Mouse (Mus musculus): ENCODE results near the gene Sdk2. TPM values are rescaled to one million over a fixed set of nuclear protein-coding genes. Genes with fewer than 3 reads are reported as not detected.

Sdk2 gene
- total and polyA plus RNA-seq, 3 experiments = 1.2 to 4.8 (median 1.3) TPM

DNA sequence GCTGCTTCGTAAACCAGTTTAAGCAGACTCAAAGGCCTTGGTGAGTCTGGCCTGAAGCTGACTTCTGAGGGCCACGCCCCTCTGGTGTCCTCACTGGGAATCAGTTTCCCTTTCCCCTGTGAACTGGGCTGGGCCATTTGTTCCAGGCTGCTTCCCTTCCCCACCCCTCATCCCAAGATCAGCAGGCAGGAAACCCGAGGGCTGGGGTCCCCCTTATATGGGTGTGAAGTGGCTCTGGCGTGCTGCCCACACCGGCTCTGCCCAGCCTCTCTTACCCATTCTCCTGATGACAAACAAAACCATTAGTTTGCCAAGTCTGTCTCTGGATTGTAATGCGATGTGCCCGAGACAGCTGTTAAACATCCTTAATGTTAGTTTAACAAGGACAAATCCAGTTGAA, 180.5 kb downstream of the Sdk2 start:
- Histone ChIP-seq H3K4me3 (replicated peaks in 1 of 3; ENCODE audit: low read depth in 2 of 3, low read length in 2 of 3, poor library complexity in 1 of 3) (no peak overlapping the region), H3K4me1 (ENCODE audit: control insufficient read depth in 1 of 2, insufficient read depth in 2 of 2) (peaks cover 0 to 69% of the 10 kb centered on the region in 2 experiments; a peak in 2 of 4 replicates), H3K9me3 (replicated peaks; ENCODE audit: low read length) (no peaks in the 10 kb centered on the region), H3K27me3 (replicated peaks) (no peaks in the 10 kb centered on the region), H3K36me3 (replicated peaks in 1 of 2; ENCODE audit: control insufficient read depth in 1 of 2, insufficient read depth in 1 of 2, low read length in 1 of 2) (peaks cover 0 to 4% of the 10 kb centered on the region in 2 experiments), H3K79me2 (replicated peaks; ENCODE audit: control insufficient read depth, extremely low read depth, insufficient read depth, poor library complexity, severe bottlenecking) (no peaks in the 10 kb centered on the region), H3K9ac (ENCODE audit: insufficient read depth, low read depth) (no peak overlapping the region), H3K4me2 (ENCODE audit: insufficient read depth, low read depth, poor library complexity, severe bottlenecking) (no peak overlapping the region), H3K27ac (ENCODE audit: insufficient read depth, low read depth) (no peak overlapping the region)
- dilution Hi-C loops (cut with MboI; ENCODE audit: extremely low pct_ligation_motif_present, extremely low pct_unique_long_range_greater_than_20kb, low sequenced_read_pairs) = no loop called here
- in situ Hi-C loops (cut with MboI; ENCODE audit: low pct_ligation_motif_present, low pct_unique_long_range_greater_than_20kb, low sequenced_read_pairs) = loop anchor here (10.0 kb wide), 2 partner anchors 59 to 189 kb away; no protein-coding TSS in a partner anchor
- no peak for DNase-seq (ENCODE audit: extremely low read depth)
- TF ChIP-seq GABPA (IDR thresholded peaks at IDR 0.05; ENCODE audit: insufficient replicate concordance, low read depth, low read length) (no peak), CHD2 (IDR thresholded peaks at IDR 0.05; ENCODE audit: low read length) (no peak), POLR2A (IDR thresholded peaks at IDR 0.05; ENCODE audit: low read depth, low read length) (no peak), MXI1 (IDR thresholded peaks at IDR 0.05; ENCODE audit: low read depth, low read length) (no peak), MAX (IDR thresholded peaks at IDR 0.05; ENCODE audit: low read length) (no peak), MAFK (IDR thresholded peaks at IDR 0.05; ENCODE audit: insufficient replicate concordance, low read length) (no peak), EP300 (IDR thresholded peaks at IDR 0.05; ENCODE audit: low read length) (no peak)

DNA sequence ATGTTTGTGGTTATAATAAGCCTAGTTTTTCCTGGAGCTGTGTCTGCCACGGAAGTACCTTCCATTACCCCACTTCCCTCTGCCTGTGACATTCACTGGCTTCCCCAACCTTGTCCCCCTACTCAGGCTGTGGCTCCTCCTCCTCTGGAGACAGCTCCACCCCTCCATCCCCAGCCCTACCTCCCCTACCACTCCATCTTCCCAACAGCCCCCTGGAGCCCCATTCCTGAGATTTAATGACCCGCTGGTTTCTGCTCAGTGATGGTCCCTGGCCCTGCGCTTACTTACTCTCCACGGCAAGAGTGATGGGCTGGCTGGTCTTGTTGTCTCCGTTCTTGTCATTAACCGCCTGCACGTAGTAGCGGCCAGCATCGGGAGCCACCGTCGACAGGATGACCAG, 181.9 kb downstream of the Sdk2 start:
- Histone ChIP-seq H3K9ac (ENCODE audit: insufficient read depth, low read depth) (no peak overlapping the region), H3K9me3 (replicated peaks; ENCODE audit: low read length) (no peaks in the 10 kb centered on the region), H3K4me1 (ENCODE audit: control insufficient read depth in 1 of 2, insufficient read depth in 2 of 2) (peaks cover 0 to 59% of the 10 kb centered on the region in 2 experiments; a peak in 2 of 4 replicates), H3K4me2 (ENCODE audit: insufficient read depth, low read depth, poor library complexity, severe bottlenecking) (no peak overlapping the region), H3K36me3 (replicated peaks in 1 of 2; ENCODE audit: control insufficient read depth in 1 of 2, insufficient read depth in 1 of 2, low read length in 1 of 2) (peaks cover 0 to 16% of the 10 kb centered on the region in 2 experiments), H3K4me3 (replicated peaks in 1 of 3; ENCODE audit: low read depth in 2 of 3, low read length in 2 of 3, poor library complexity in 1 of 3) (no peak overlapping the region), H3K79me2 (replicated peaks; ENCODE audit: control insufficient read depth, extremely low read depth, insufficient read depth, poor library complexity, severe bottlenecking) (no peaks in the 10 kb centered on the region), H3K27ac (ENCODE audit: insufficient read depth, low read depth) (no peak overlapping the region), H3K27me3 (replicated peaks) (no peaks in the 10 kb centered on the region)
- dilution Hi-C loops (cut with MboI; ENCODE audit: extremely low pct_ligation_motif_present, extremely low pct_unique_long_range_greater_than_20kb, low sequenced_read_pairs) (no loop called here), in situ Hi-C loops (cut with MboI; ENCODE audit: low pct_ligation_motif_present, low pct_unique_long_range_greater_than_20kb, low sequenced_read_pairs) (loop anchor here (10.0 kb wide), 2 partner anchors 60 to 190 kb away; no protein-coding TSS in a partner anchor)
- no peak for TF ChIP-seq ZC3H11A (IDR thresholded peaks at IDR 0.05; ENCODE audit: low read depth, low read length)
- DNase-seq (ENCODE audit: extremely low read depth) = no peak

DNA sequence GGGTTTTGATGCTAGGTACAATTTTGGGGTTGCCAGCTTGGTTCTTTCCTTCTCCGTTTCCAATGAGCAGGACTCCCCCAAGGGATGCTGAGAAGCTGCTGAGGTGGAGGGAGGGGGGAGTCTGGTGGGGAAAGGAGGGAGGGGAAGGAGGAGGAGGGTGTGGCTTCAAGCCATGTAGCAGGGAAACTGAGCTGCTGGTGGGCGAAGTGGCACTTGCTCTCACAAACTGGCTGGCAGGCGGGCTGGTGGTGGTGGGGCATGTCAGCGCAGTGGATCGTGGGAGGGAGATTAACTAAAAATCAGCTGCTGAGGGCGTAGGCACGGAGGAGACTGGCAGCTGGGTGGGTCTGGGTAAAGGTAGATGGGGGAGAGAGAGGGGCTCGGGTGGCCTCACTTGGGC, 183.8 kb downstream of the Sdk2 start:
- H3K27me3 ChIP-seq (replicated peaks) = no peaks in the 10 kb centered on the region
- H3K36me3 ChIP-seq (replicated peaks in 1 of 2; ENCODE audit: control insufficient read depth in 1 of 2, insufficient read depth in 1 of 2, low read length in 1 of 2) = peaks cover 0 to 16% of the 10 kb centered on the region in 2 experiments
- dilution Hi-C loops (cut with MboI; ENCODE audit: extremely low pct_ligation_motif_present, extremely low pct_unique_long_range_greater_than_20kb, low sequenced_read_pairs) = no loop called here
- H3K9ac ChIP-seq (ENCODE audit: insufficient read depth, low read depth) = no peak overlapping the region
- H3K79me2 ChIP-seq (replicated peaks; ENCODE audit: control insufficient read depth, extremely low read depth, insufficient read depth, poor library complexity, severe bottlenecking) = no peaks in the 10 kb centered on the region
- H3K4me2 ChIP-seq (ENCODE audit: insufficient read depth, low read depth, poor library complexity, severe bottlenecking) = no peak overlapping the region
- DNase-seq (ENCODE audit: extremely low read depth) = no peak
- no peak for TF ChIP-seq ZMIZ1 (IDR thresholded peaks at IDR 0.05; ENCODE audit: low read depth, low read length)
- TF ChIP-seq JUND (conservative IDR thresholded peaks at IDR 0.05; ENCODE audit: low read depth, low read length) = no peak
- TF ChIP-seq RCOR1 (conservative IDR thresholded peaks at IDR 0.05; ENCODE audit: low read depth, low read length) = no peak
- no peak for TF ChIP-seq KAT2A (IDR thresholded peaks at IDR 0.05; ENCODE audit: insufficient replicate concordance, low read length)
- no peak for TF ChIP-seq SIN3A (IDR thresholded peaks at IDR 0.05; ENCODE audit: low read length)
- no peak for TF ChIP-seq MYC (IDR thresholded peaks at IDR 0.05; ENCODE audit: low read depth, low read length)
- no peak for TF ChIP-seq ZKSCAN1 (IDR thresholded peaks at IDR 0.05; ENCODE audit: borderline replicate concordance, low read depth, low read length)
- no peak for TF ChIP-seq GABPA (IDR thresholded peaks at IDR 0.05; ENCODE audit: insufficient replicate concordance, low read depth, low read length)
- TF ChIP-seq RAD21 (IDR thresholded peaks at IDR 0.05; ENCODE audit: low read depth, low read length) = no peak
- TF ChIP-seq E2F4 (IDR thresholded peaks at IDR 0.05; ENCODE audit: insufficient replicate concordance, low read depth, low read length) = no peak
- TF ChIP-seq NELFE (IDR thresholded peaks at IDR 0.05; ENCODE audit: low read depth, low read length) = no peak
- TF ChIP-seq TBP (conservative IDR thresholded peaks at IDR 0.05; ENCODE audit: low read depth, low read length) = no peak
- TF ChIP-seq IRF4 (IDR thresholded peaks at IDR 0.05; ENCODE audit: low read depth, low read length) = no peak
- TF ChIP-seq MEF2A (IDR thresholded peaks at IDR 0.05; ENCODE audit: borderline replicate concordance, low read depth, low read length) = no peak
- TF ChIP-seq HCFC1 (IDR thresholded peaks at IDR 0.05; ENCODE audit: low read depth, low read length) = no peak
- no peak for TF ChIP-seq EP300 (IDR thresholded peaks at IDR 0.05; ENCODE audit: low read length)
- no peak for TF ChIP-seq MAZ (IDR thresholded peaks at IDR 0.05; ENCODE audit: low read depth, low read length)
- in situ Hi-C loops (cut with MboI; ENCODE audit: low pct_ligation_motif_present, low pct_unique_long_range_greater_than_20kb, low sequenced_read_pairs) = loop anchor here (10.0 kb wide), 2 partner anchors 62 to 192 kb away; no protein-coding TSS in a partner anchor
- H3K4me1 ChIP-seq (ENCODE audit: control insufficient read depth in 1 of 2, insufficient read depth in 2 of 2) = peaks cover 0 to 43% of the 10 kb centered on the region in 2 experiments; a peak in 2 of 4 replicates
- H3K27ac ChIP-seq (ENCODE audit: insufficient read depth, low read depth) = no peak overlapping the region
- H3K4me3 ChIP-seq (replicated peaks in 1 of 3; ENCODE audit: low read depth in 2 of 3, low read length in 2 of 3, poor library complexity in 1 of 3) = no peak overlapping the region
- H3K9me3 ChIP-seq (replicated peaks; ENCODE audit: low read length) = no peaks in the 10 kb centered on the region

Measured in CH12.LX (cell line).